Mouse (Mus musculus): ENCODE results near the gene Sympk. TPM values are rescaled to one million over a fixed set of nuclear protein-coding genes. Genes with fewer than 3 reads are reported as not detected.
"Not testable (repeated sequence)": the region's sequence is repeated elsewhere in the genome, so short reads cannot be mapped to it uniquely, and the experiment has no call there.

Gene Sympk
- polyA plus RNA-seq, 1 experiment: 65.9 TPM

DNA sequence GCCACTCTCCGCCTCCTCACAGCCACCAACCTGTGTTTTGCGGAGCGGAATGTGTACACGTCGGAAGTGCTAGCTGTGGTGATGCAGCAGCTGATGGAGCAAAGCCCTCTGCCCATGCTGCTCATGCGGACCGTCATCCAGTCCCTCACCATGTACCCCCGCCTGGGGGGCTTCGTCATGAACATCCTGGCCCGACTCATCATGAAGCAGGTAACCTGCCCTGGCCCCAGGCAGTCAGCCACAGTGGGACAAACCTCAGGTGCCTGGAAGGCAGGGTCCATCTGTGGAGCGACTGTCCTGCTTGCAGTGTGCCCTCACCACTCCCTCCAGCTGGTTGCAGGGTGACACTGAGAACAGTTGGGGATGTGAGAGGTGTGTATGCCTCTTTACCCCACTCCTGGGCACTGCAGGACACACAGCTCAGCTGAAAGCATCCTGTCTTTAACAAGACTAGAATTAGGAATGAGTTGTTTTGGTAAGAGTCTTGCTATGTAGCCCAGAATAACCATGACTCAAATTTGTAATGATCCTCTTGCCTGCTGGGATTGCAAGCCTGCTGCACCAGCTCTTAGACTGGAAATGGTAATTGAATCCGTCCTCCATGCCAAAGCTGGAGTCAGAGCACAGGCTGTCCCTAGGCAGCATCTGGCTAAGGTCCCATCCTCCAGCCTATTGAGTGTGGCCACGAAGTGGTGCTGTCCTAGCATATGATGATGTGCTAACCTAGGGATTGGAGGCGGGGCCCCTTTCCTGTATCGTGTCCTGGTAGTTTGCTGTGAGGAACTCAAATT lies 28.4 kb downstream of the Sympk start:
- no peak for DNase-seq (ENCODE audit: low read depth)

DNA sequence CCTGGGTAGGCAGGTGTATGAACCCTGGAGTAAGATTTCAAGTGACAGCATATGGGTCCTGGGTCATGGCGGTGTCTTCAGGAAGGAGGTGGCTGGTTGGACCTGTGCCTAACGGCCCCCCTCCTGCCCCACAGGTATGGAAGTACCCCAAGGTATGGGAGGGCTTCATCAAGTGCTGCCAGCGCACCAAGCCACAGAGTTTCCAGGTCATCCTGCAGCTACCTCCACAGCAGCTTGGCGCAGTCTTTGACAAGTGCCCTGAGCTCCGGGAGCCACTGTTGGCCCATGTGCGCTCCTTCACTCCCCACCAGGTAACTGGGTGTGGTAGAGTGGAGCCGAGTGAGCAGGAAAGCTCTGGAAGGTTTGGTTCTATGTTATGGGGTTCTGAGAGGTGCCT lies 29.0 kb downstream of the Sympk start:
- DNase-seq (ENCODE audit: low read depth): no peak

DNA sequence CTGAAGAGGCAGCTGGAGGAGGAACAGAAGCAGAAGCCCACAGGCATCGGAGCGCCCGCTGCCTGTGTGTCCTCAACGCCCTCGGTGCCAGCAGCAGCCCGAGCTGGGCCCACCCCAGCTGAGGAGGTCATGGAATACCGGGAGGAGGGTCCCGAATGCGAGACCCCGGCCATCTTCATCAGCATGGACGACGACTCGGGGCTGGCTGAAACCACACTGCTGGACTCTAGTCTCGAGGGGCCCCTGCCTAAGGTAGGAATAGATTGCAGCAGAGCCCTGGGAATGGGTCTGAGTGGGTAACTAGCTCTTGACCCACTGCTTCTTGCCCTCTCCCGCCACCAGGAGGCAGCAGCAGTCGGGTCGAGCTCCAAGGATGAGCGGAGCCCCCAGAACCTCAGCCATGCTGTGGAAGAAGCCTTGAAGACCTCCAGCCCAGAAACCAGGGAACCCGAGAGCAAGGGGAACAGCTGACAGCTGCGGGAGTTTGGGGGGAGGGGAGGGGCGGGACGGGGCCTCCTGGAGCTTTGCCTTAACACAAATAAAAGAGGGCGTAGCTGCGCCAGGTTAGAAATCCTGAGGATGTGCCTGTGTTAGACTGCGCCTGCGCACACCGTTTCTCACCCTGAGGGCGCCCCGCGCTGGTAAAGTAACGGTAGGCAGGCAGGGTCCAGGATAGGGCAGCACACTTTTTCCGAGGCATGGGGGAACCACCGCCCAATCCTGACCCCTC lies 30.0 kb downstream of the Sympk start, which contains the start of gene Rsph6a:
Rsph6a (plus strand) TSS at position 644 of the 730 bp plus-strand sequence.
- no peak for DNase-seq (ENCODE audit: low read depth)

DNA sequence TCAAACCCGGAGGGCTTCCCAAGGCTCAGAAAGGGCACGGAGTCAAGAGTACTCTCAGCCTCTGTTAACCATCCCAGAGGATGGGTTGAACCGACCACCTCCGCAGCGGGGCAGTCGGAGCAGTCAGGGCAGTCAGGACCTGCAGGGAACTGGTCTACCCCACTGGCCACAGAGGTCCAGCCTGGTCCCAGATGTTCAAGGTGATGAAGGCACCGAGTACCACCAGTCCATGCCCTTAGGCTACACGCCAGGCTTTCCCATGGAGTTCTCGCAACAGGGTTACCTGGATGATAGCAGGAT lies 30.6 kb downstream of the Sympk start:
- no peak for DNase-seq (ENCODE audit: low read depth)

DNA sequence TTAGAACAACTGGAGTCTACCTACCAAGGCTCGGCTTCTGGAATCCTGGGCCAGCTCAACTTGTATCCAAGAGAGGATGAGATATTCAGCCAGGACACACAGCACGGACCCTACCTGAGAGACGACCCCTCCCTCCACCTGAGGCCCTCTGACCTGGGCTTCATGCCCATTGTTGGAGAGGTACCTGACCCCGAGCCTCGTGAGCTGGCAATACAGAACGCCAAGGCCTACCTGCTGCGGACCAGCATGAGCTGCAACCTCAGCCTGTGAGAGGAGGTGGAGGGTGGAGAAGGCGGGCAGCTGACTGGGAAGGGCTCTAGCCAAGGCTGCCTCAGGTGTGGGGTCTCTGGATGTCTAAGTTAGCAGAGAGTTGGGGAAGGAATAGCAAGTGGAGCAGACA lies 30.9 kb downstream of the Sympk start:
- no peak for DNase-seq (ENCODE audit: low read depth)

DNA sequence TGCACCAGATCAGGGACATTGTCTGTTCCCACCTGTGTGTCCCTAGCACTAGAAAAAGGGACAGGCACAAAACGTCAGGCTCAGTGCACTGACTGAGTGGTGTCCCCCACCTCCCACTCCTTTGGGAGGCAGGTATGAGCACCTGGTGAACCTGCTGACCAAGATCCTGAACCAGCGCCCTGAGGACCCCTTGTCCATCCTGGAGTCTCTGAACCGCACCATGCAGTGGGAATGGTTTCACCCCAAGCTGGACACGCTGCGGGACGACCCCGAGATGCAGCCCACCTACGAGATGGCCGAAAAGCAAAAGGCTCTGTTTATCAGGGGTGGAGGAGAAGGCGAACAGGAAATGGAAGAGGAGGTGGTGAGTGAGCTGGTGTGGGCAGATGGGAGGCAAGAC lies 33.2 kb downstream of the Sympk start:
- no peak for DNase-seq (ENCODE audit: low read depth)

DNA sequence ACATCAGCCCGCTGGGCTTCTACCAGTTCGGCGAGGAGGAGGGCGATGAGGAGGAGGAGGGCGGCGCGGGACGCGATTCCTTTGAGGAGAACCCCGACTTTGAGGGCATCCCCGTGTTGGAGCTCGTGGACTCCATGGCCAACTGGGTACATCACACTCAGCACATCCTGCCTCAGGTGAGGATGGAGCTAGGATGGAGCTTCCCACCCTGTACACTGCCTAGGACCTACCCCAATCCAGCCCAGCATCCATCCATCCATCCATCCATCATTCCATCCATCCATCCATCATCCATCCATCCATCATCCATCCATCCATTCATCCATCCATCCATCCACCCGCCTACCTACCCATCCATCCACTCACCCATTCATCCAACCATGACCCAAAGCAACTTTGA lies 41.7 kb downstream of the Sympk start:
- DNase-seq (ENCODE audit: low read depth): no peak

DNA sequence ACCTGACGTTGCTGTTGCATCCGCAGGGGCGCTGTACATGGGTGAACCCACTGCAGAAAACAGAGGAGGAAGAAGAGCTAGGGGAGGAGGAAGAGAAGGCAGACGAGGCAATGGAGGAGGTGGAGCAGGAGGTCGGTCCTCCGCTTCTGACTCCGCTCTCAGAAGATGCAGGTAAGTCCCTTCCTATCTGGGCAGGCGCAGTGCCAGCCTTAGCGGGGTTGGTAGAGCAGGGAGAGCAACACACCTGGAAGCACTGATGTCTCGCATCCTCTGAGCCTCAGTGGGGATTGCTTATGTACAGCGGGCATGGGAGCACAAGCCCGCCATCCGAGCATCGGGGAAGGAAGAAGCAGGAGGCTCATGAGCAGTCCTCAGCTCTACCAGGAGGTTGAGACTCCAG lies 42.9 kb downstream of the Sympk start:
- DNase-seq (ENCODE audit: low read depth): no peak

DNA sequence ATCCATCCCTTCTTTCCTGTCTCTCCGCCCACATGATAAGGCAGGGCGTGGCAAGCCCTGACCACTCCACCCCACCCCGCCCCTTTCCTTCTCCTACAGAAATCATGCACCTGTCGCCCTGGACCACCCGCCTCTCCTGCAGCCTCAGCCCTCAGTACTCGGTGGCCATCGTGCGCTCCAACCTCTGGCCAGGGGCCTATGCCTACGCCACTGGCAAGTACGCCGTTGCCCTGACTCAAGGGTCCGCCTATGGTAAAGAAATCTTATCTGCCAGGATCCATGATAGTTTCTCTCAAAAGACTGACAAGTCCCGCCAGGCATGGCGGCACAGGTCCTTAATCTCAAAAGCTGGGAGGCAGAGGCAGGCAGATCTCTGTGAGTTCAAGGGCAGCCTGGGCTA lies 43.8 kb downstream of the Sympk start:
- no peak for DNase-seq (ENCODE audit: low read depth)

DNA sequence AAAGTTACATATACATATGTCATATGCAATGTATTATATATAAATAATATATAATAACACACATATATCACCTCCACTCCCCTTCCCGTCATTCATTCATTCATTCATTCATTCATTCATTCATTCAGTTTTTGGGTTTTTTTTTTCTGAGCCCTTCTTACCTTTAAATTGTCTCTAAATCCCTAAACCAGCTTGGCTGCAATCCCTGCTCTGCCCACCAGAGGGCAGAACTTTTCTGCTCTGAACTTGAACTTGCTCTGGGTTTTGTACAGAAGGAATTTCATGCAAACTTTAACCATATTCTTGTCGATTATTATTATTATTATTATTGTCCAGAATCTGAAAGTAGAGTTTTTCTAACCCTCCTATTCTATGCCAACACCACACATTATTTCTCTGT lies 44.5 kb downstream of the Sympk start:
- DNase-seq (ENCODE audit: low read depth): no peak

DNA sequence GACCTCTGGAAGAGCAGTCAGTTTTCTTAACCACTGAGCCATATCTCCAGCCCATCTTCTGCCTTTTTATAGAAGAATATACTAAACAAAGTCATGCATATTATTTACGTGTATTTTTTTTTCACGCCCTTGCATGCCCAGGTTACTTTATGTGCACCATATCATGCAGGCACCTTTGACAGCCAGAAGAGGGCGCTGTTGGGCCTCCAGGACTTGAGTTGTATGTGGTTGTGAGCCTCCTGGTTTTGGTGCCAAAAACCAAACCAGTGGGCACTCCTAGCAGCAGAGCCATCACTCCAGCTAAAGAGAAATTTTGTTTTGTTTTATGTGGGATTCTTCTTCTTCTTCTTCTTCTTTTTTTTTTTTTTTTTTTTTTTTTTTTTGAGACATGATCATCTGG lies 45.3 kb downstream of the Sympk start:
- DNase-seq (ENCODE audit: low read depth): no peak

DNA sequence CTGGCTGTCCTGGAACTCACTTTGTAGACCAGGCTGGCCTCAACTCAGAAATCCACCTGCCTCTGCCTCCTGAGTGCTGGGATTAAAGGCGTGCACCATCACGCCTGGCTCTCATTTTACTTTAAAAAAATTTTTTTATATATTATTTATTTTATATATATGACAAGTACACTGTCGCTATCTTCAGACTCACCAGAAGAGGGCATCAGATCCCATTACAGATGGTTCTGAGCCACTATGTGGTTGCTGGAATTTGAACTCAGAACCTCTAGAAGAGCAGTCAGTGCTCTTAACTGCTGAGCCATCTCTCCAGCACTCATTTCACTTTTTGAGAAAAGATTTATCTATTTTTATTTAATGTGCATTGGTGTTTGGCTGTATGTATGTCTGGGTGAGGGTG lies 46.8 kb downstream of the Sympk start:
- not testable (repeated sequence) for DNase-seq (ENCODE audit: low read depth)

DNA sequence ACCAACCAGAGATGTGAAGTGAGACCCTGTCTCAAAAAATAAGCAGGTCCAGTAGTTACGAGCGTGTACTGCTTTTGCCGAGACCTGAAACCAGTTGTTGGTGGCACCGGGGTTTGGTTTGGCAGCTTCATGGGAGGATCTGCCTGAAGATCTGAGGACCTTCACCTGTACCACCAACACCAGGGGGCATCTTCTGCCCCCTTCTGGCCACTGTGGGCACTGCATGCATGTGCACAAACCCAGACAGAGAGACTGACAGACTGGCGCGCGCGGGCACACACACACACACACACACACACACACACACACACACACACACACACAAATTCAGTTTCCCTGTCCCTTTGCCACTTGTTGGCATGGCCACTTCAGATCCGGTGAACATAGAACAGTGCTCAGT lies 49.3 kb downstream of the Sympk start:
- no peak for DNase-seq (ENCODE audit: low read depth)

DNA sequence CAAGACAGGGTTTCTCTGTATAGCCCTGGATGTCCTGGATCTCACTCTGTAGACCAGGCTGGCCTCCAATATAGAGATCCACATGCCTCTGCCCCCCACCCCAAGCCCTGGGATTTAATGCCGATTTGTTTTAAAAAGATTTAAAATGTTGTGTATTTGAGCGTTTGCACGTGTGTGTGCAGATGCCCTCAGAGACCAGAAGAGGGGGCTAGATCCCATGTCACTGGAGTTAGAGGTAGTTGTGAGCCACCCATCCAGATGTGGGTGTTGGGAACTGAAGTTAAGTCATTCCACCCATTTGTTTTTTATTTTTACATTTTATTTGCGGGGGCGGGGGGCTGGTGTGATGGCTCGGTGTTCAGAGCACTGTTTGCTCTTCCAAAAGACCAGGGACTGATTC lies 50.3 kb downstream of the Sympk start:
- DNase-seq (ENCODE audit: low read depth): no peak

DNA sequence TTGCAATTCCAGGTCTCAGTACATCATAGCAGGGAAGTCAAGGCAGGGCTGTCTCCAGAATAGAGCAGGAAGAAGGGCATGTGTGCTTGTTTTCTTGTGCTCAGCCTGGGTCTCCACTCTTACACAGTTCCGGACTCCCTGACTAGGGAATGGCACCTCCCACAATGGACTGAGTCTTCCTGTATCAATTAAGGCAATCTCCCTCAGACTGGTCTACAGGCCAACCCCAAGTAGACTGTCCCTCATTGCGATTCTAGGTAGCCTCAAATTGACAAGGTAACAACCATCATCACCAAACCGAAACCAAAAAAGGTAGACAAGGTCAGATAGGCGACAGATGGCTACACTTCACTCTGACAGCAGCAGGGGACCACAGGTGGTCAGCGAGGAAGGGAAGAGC lies 51.1 kb downstream of the Sympk start:
- DNase-seq (ENCODE audit: low read depth): no peak

DNA sequence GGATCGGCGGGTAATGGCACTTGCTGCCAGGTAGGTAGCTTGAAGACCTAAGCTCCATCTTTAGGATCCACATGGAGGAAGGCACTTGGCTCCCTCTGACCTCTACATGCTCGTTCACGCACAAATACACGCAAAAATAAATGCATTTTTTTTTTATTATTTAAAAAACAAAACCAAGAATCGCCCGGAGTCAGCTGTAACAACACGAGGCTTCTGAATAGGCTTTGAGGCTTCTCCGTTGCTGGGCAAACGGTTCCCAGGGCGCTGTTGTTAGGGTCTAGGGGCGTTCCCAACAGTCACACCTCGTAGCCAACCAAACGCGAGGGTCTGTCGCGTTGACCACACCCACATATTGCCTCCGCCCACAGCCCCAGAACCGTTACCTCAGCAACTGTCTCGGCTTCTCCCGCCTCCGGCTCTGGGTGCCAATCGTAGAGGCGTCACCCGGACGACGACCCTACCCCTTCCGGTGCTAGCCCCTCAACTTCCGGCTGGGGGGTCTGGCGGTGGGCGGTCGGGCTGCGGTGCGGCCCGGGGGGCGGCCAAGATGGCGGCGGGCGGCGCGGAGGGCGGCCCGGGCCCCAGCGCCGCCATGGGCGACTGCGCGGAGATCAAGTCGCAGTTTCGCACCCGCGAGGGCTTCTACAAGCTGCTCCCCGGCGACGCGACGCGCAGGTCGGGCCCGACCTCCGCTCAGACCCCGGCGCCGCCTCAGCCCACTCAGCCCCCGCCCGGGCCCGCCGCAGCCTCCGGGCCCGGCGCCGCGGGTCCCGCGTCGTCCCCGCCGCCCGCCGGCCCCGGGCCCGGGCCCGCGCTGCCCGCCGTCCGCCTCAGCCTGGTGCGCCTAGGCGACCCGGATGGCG lies 51.8 kb downstream of the Sympk start, which contains the start of gene Dmwd:
Dmwd (plus strand) TSS at position 505 of the 863 bp plus-strand sequence.
- DNase-seq (ENCODE audit: low read depth): no peak

DNA sequence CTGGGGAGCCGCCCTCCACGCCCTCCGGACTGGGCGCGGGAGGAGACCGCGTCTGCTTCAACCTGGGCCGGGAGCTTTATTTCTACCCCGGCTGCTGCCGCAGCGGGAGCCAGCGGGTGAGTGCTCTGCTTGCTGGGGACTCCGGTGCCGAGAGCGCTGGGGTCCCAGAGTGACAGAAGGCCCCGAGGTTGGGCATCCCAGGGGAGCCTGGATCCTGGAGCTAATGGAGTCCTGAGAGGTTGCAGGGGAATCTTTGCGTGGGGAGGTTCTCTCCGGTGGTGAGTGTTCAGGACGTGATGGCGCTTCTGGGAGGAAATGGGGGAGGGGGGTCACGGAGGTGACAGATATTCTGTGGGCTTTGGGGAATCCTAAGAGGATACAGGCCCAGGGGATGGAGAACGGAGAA lies 52.4 kb downstream of the Sympk start:
- no peak for DNase-seq (ENCODE audit: low read depth)

DNA sequence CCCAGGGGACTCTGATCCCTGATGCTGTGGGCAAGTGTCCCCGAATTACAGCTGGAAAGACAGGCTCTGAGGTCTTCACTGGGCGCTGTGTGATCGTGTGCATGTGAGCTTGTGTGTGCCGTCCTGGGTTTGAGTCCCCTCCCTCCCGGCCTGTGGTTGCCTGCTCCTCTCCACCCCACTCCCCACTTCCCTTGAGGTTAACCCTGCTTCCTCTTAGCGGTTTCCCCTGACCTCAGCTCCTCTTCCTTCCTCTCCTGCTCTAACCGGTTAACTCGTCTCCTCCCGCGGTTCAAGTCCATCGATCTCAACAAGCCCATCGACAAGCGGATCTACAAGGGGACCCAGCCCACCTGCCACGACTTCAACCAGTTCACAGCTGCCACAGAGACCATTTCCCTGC lies 53.6 kb downstream of the Sympk start:
- no peak for DNase-seq (ENCODE audit: low read depth)

DNA sequence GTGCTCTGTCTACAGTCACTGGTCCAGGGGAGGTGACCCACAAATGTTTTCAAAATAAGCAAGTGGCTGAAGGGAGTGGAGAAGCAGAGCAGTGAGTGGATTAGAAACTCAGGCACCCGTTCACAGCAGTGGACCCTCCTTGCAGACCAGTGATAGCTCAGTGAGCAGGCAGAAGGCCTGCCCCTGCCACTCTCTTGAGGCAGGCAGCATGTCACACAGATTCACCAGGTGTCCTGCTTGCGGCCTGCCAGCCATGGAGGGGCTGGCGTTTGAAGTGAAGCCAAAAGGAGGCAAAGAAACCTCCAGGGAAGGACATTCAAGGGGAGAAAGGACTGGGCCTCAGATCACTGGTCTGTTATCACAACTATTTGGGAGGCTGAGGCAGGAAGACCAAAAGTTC lies 54.6 kb downstream of the Sympk start:
- no peak for DNase-seq (ENCODE audit: low read depth)

DNA sequence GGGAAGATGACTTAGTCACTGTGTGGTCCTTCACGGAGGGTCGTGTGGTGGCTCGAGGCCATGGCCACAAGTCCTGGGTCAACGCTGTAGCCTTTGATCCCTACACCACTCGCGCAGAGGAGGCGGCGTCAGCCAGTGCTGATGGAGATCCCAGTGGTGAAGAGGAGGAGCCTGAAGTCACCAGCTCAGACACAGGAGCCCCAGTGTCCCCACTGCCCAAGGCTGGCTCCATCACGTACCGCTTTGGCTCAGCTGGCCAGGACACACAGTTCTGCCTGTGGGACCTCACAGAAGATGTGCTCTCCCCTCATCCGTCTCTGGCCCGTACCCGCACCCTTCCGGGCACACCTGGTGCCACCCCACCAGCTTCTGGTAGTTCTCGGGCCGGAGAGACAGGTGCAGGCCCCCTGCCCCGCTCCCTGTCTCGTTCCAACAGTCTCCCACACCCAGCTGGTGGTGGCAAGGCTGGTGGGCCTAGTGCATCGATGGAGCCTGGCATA lies 56.3 kb downstream of the Sympk start:
- DNase-seq (ENCODE audit: low read depth): no peak

DNA sequence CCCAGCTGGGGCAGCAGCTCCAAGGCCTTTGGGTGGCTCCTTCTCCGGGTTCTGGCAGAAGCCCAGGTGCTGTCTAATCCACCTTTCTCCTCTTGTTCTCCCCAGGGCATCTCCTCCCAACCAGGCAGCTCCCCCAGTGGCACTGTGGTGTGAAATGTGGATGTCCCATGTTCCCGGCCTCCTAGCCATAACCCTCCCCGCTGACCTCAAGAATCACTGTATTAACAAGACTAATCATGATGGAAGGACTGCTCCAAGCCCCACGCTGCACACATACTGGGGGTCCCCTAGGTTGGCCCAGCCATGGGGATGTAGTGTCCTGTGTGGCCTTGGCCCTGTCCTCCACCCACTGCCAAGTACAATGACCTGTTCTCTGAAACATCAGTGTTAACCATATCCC lies 58.0 kb downstream of the Sympk start:
- no peak for DNase-seq (ENCODE audit: low read depth)

DNA sequence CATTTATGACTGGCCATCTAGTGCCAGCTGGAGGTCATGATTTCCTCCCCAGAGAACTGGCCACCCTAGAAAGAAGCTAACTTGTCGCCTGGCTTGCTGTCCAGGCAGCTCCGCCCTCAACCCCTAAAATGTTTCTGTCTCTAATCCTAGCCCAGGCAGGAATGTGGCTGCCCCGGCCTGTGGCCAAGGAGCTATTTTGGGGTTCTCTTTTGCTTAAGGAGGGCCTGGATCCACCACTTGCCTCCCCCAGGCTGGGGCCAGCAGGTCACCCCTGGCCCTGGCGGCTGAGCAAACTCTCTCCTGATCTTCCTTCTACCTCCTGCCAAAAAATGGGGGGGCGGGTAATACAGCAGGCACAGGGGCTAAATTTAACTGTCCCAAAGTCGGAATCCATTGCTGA lies 58.9 kb downstream of the Sympk start:
- DNase-seq (ENCODE audit: low read depth): no peak

Measured in gonadal fat pad, adult 2 months (tissue).